Mouse (Mus musculus): ENCODE results near the gene Cbfa2t2.

The Cbfa2t2 gene

GRCm38 (mm10) chr2:154436458-154437190 lies at the start of gene Cbfa2t2:
Gene Cbfa2t2 (plus strand): TSS chr2:154436481.
- no peak for DNase-seq

GRCm38 (mm10) chr2:154390180-154390964 lies 45.9 kb upstream of the Cbfa2t2 start:
- DNase-seq, result peak; percentile 45

GRCm38 (mm10) chr2:154394602-154395001 lies 41.7 kb upstream of the Cbfa2t2 start:
- peak; percentile 64 for DNase-seq

GRCm38 (mm10) chr2:154396529-154396928 lies 39.8 kb upstream of the Cbfa2t2 start:
- no peak for DNase-seq

- DNase-seq, result no peak
These were observed 38.0 kb upstream of the Cbfa2t2 start for GRCm38 (mm10) chr2:154398267-154398666.

GRCm38 (mm10) chr2:154399325-154399724 lies 37.0 kb upstream of the Cbfa2t2 start:
- DNase-seq, result peak; percentile 39

GRCm38 (mm10) chr2:154401976-154402375 lies 34.3 kb upstream of the Cbfa2t2 start:
- DNase-seq, result no peak

- DNase-seq, result no peak
These were observed 33.5 kb upstream of the Cbfa2t2 start for GRCm38 (mm10) chr2:154402811-154403210.

GRCm38 (mm10) chr2:154405447-154405994 lies 30.8 kb upstream of the Cbfa2t2 start:
- no peak for DNase-seq

- DNase-seq, result no peak
These were observed 29.1 kb upstream of the Cbfa2t2 start for GRCm38 (mm10) chr2:154407063-154407642.

- peak; percentile 80 for DNase-seq
These were observed 28.4 kb upstream of the Cbfa2t2 start, which contains the start of gene Snta1 for GRCm38 (mm10) chr2:154407643-154408445. Gene Snta1 (minus strand): TSS chr2:154408099.

GRCm38 (mm10) chr2:154410355-154410754 lies 25.9 kb upstream of the Cbfa2t2 start:
- DNase-seq, result no peak

GRCm38 (mm10) chr2:154412018-154412666 lies 24.1 kb upstream of the Cbfa2t2 start:
- no peak for DNase-seq

GRCm38 (mm10) chr2:154417107-154417506 lies 19.2 kb upstream of the Cbfa2t2 start:
- DNase-seq, result peak; percentile 48

GRCm38 (mm10) chr2:154418001-154418400 lies 18.3 kb upstream of the Cbfa2t2 start:
- no peak for DNase-seq

- DNase-seq, result no peak
These were observed 16.4 kb upstream of the Cbfa2t2 start for GRCm38 (mm10) chr2:154419631-154420515.

- peak; percentile 77 for DNase-seq
These were observed 15.1 kb upstream of the Cbfa2t2 start for GRCm38 (mm10) chr2:154420942-154421731.

- DNase-seq, result no peak
These were observed 14.1 kb upstream of the Cbfa2t2 start for GRCm38 (mm10) chr2:154422181-154422580.

- DNase-seq, result no peak
These were observed 12.7 kb upstream of the Cbfa2t2 start for GRCm38 (mm10) chr2:154423548-154423947.

GRCm38 (mm10) chr2:154425522-154425921 lies 10.8 kb upstream of the Cbfa2t2 start:
- DNase-seq, result no peak

Measured in cerebellum, adult 11-12 months (tissue).